Mouse (Mus musculus) right cerebral cortex, postnatal 4 days (tissue): ENCODE results near the gene Zfp213.
A peak's percentile ranks its signal among the peaks of the same experiment; 100 is the strongest.
"Not testable (repeated sequence)": the region's sequence is repeated elsewhere in the genome, so short reads cannot be mapped to it uniquely, and the experiment has no call there.

Experiments used
- DNase-seq: peaks from one replicate; pipeline ENCODE4 v3.0.0-alpha.2; 2022

Zfp213 gene

DNA sequence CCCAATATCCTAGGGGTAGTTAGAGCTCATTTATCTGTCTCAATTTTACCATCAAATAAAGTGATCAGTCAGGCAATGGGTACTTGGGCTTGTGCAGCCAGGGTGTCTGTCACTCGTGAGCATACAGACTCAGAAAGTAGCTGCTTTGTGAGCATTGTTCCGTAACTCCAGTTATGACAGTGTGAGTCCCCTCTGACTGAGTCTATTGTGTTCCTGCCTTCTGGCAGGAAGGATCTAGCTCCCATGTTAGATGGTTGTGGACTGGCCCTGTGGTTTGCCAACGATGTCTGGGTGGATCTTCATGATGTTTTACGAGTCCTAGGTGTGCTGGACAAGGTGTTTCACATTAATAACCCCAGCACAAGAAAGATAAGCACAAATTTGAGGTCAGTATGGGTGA is 21.2 kb downstream of the Zfp213 start:
- no peak for DNase-seq

GRCm38 (mm10) chr17:23542004-23542720 is 21.9 kb downstream of the Zfp213 start:
- no peak for DNase-seq

- peak; percentile 43 for DNase-seq
These were observed 23.2 kb downstream of the Zfp213 start for GRCm38 (mm10) chr17:23540605-23541475.

- DNase-seq = no peak
These were observed 23.9 kb downstream of the Zfp213 start for GRCm38 (mm10) chr17:23540106-23540505.

DNA sequence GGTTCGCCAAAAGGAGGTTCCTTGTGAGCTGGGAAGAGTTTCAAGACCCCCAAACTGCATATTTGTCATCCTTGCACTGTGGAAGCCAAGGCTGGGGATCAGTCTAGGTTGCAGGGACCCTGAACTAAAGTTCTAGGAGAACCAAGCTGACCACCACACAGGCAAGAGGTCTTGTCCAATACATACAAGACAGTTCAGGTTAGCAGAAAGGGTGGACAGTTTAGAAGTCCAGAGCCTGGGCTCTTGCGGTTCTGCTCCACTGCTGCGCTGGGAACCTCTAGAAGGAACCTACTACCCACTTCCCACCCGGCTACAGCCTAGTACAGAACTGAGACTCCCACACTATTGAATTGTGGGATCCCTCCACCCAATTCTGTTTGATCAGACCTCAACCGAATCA is 24.4 kb downstream of the Zfp213 start:
- no peak for DNase-seq

- no peak for DNase-seq
These were observed 25.6 kb downstream of the Zfp213 start for GRCm38 (mm10) chr17:23538299-23539015.

DNA sequence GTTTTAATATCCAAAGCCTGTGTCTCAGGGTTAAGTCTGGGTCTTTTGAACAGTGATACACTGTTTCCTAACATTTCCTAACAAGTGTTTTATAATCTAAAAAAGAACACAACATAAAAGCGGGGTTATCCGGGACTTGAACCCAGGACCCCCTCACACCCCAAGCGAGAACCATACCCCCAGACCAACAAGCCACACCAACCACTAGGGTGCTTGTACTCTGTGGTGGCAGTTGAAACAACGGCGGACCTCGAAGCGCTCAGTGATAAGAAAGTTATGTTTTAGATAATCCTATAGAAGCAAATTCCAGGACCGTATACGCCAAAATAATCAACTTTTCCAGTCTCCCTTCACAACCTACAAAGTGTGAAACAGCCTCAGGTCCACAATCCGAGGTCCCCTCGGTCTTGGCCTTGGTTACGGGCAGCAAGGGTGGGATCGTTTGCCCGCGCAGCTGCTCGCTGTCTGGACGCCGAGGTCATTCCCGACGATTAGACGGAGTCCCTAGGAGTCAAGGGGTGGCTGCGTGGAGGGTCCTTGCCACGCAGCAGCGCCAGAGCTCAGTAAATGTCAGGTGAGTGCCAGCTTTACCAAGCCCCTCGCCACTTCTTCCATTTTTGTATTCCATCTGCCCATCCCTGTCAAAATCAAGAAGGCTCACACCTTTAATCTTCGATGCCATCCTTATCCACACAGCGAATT is 26.3 kb downstream of the Zfp213 start:
- DNase-seq = no peak

DNA sequence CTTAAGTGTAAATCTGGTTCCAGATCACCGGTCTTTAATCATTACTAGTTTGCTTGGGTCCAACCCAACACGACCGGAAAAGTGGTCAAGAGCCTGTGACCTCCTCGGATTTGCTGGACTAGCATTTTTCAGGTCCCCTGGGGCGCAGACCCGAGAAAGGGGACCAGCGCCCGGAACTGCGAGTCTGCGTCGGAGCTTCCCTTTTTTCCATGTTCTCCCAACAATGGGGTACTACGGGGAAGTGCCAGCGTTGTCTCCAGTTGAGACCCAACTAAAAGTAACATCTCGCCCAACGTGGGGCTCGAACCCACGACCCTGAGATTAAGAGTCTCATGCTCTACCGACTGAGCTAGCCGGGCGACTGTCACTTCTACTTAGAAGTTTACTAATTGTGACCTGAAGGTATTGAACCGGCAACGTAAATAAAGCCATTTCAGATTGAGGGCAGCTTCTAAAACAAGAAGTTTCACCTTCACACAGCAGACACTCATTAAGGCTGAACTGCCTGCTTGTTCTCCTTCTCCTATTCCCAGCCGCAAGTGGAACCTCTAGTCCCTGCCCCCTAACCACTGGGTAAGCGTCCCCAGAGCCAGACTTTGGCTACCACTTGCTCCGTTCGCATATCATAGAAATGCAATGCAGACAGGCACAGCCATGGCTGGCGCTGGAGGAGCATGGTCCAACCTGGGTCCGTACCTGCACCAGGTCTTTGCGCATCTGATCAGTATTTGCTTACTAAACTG is 28.8 kb downstream of the Zfp213 start:
- DNase-seq = not testable (repeated sequence)

- not testable (repeated sequence) for DNase-seq
These were observed 30.2 kb downstream of the Zfp213 start for GRCm38 (mm10) chr17:23533591-23534490.

DNA sequence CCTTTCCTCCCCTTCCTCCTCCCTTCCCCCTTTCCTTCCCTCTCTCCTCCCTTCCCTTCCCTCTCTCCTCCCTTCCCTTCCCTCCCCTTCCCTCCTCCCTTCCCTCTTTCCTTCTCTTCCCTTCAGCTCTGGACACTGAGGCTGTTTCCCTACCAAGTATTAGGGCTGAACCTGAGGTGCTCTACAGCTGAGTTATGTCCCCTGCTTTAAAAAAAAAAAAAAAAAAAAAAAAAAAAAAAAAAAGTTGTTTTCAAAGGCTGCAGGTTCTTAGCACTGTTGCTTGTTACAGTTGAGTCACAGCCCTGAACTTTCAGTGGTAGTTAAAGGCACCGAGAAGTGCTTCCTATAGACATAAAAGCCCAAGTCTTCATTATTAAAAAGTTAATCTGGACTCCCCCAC is 32.6 kb downstream of the Zfp213 start:
- not testable (repeated sequence) for DNase-seq

DNA sequence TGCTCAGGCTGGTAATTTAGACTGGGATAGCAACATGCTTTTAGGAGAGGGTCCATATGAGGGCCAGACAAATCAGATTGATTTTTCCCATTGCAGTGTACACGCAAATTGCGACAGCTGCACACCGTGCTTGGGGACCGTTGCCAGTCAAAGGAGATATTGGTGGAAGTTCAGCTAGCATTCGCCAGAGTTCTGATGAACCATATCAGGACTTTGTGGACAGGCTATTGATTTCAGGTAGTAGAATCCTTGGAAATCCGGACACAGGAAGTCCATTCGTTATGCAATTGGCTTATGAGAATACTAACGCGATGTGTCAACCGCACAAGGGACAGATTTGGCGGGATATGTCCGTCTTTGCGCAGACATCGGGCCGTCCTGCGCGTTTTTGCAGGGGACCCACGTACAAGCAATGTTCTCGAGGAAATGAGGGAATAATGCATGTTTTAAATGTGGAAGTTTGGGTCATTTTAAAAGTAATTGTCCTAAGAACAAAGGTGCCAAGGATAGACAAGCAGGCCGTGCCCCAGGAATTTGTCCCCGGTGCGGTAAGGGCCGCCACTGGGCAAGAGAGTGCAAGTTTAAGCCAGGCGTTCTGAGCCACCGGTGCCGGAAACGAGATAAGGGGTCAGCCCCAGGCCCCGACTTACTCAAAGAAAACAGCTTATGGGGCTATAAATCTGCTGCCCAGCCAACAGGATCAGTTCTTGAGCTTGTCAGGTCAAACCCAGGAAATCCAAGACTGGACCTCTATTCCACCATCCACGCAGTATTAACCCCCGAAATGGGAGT is 40.9 kb downstream of the Zfp213 start:
- not testable (repeated sequence) for DNase-seq

GRCm38 (mm10) chr17:23518701-23519423 is 45.2 kb downstream of the Zfp213 start:
- no peak for DNase-seq
